Mouse (Mus musculus) midbrain, postnatal 0 days (tissue): ENCODE measurements around the gene Cers6. TPM values are rescaled to one million over a fixed set of nuclear protein-coding genes. Genes with fewer than 3 reads are reported as not detected.

Experiments
- ATAC-seq: fragments of 200-750 bp; cut with Nextera tagmentation; 2 replicates; pipeline ENCODE4 v1.8.0; 2017; ENCODE audit warnings: moderate number of reproducible peaks, mild to moderate bottlenecking, moderate TSS enrichment, moderate library complexity; ENCODE audit not compliant: low FRiP score
- DNase-seq: peaks from one replicate; pipeline ENCODE4 v3.0.0-alpha.2; 2015; ENCODE audit warnings: low spot score
- H3K27ac ChIP-seq: fragments of 300-500 bp; sonication (generic); 2 replicates; pipeline ENCODE4 v1.5.1; 2014; ENCODE audit warnings: low read depth, mild to moderate bottlenecking, low read length, mixed read lengths
- H3K27me3 ChIP-seq: fragments of 300-500 bp; sonication (generic); 2 replicates; pipeline ENCODE4 v1.6.1; 2014; ENCODE audit warnings: low read length, control low read depth, mixed read lengths; ENCODE audit not compliant: insufficient read depth
- H3K36me3 ChIP-seq: fragments of 300-500 bp; sonication (generic); 2 replicates; pipeline ENCODE4 v1.6.1; 2014; ENCODE audit warnings: low read length, control low read depth, mixed read lengths; ENCODE audit not compliant: insufficient read depth
- H3K4me1 ChIP-seq: fragments of 300-500 bp; sonication (generic); 2 replicates; pipeline ENCODE4 v1.6.1; 2014; ENCODE audit warnings: mild to moderate bottlenecking, control low read depth, antibody characterized with exemption, low read length, mixed read lengths; ENCODE audit not compliant: insufficient read depth
- H3K4me2 ChIP-seq: fragments of 300-500 bp; sonication (generic); 2 replicates; pipeline ENCODE4 v1.6.1; 2014; ENCODE audit warnings: low read depth, mild to moderate bottlenecking, low read length, mixed read lengths; ENCODE audit not compliant: poor library complexity, severe bottlenecking
- H3K4me3 ChIP-seq: fragments of 300-500 bp; sonication (generic); 2 replicates; pipeline ENCODE4 v1.5.1; 2014; ENCODE audit warnings: low read depth, mild to moderate bottlenecking, low read length, moderate library complexity
- H3K9ac ChIP-seq: fragments of 300-500 bp; sonication (generic); replicated peaks from 2 replicates; pipeline ENCODE4 v1.6.1; 2014; ENCODE audit warnings: mild to moderate bottlenecking, low read length, moderate library complexity, mixed read lengths; ENCODE audit not compliant: poor library complexity, severe bottlenecking
- H3K9me3 ChIP-seq: fragments of 300-500 bp; sonication (generic); 2 replicates; pipeline ENCODE4 v1.6.1; 2016; ENCODE audit warnings: low read length, control low read depth
- CTCF ChIP-seq: IDR thresholded peaks from 2 replicates; pipeline ENCODE4 v1.5.1; 2016; ENCODE audit warnings: antibody characterized with exemption, mild to moderate bottlenecking
- WGBS: fragments of 180-500 bp; shearing (Covaris S2); extraction: QIAGEN DNeasy Blood & Tissue Kit; methylation state at CpG from one replicate; pipeline ENCODE4 v1.1.7; 2014; 5-methylcytosine and 5-hydroxymethylcytosine counted together
- polyA plus RNA-seq: library from polyadenylated mRNA; unstranded; fragments of >200 nt; fragmentation: Nextera tagmentation; extraction: Ambion mirVana; gene quantifications from 2 replicates; pipeline ENCODE4 v1.2.1, GENCODE M21; 2015
- total RNA-seq: library from RNA; depleted of rRNA; stranded (reverse); fragments of >200 nt; gene quantifications from 2 replicates; pipeline ENCODE4 v1.2.3, GENCODE M21; 2014; rRNA removed

The Cers6 gene
- total and polyA plus RNA-seq, 2 experiments from 2014 or later = 29.8 to 57.1 TPM

DNA sequence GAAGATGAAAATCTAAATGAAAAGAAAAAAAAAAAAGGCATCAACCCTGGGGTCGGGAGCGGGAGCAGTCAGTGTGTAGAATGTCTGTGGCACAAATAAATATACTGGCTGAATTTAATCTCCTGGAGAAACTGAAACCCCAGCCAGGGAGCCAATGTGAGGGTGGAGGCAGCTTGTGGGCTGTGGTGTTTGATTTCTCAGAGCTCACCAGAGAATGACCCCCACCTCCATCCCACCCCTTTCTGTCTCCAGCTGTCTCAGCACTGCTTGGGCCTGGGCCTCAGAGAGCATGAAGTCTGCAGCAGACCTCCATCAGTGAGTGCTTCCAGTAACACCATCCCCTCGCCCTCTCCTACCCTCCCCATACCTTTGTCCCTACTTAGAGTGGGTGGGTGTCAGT is 294.6 kb downstream of the Cers6 start:
- WGBS = 77% methylated on average over 3 of the region's 3 CpGs
- no peak for TF ChIP-seq CTCF
- DNase-seq = no peak
- no peak overlapping the region for H3K27ac ChIP-seq
- no peak overlapping the region for H3K9ac ChIP-seq
- no peaks in the 10 kb centered on the region for H3K9me3 ChIP-seq
- no peak for ATAC-seq
- H3K4me3 ChIP-seq = no peak overlapping the region
- no peaks in the 10 kb centered on the region for H3K4me1 ChIP-seq
- H3K4me2 ChIP-seq = no peak overlapping the region
- no peaks in the 10 kb centered on the region for H3K36me3 ChIP-seq
- H3K27me3 ChIP-seq = no peaks in the 10 kb centered on the region

DNA sequence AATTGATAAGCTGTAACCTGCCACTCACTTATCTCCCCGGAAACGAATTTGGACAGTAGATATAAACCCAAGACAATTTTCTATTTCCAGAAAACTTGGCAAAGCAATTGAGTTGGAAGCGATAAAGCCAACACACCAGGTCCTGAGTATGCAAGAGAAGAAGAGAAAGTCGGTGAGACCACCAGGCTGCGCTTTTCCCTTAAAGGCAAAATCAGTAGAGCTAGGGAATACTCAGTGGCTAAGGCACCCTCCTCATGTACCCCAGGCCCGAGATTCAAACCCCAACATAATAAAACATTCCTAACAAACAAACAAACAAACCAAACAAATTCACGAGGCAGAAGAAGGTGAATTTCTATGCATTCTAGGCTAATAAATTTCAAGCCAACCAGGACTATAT is 295.0 kb downstream of the Cers6 start:
- Histone ChIP-seq H3K9me3 (no peaks in the 10 kb centered on the region), H3K4me2 (no peak overlapping the region), H3K27ac (no peak overlapping the region), H3K27me3 (no peaks in the 10 kb centered on the region), H3K4me3 (no peak overlapping the region), H3K36me3 (no peaks in the 10 kb centered on the region), H3K4me1 (no peaks in the 10 kb centered on the region), H3K9ac (no peak overlapping the region)
- WGBS = 73% methylated on average over 7 of the region's 7 CpGs
- no peak for DNase-seq
- no peak for TF ChIP-seq CTCF
- ATAC-seq = no peak

DNA sequence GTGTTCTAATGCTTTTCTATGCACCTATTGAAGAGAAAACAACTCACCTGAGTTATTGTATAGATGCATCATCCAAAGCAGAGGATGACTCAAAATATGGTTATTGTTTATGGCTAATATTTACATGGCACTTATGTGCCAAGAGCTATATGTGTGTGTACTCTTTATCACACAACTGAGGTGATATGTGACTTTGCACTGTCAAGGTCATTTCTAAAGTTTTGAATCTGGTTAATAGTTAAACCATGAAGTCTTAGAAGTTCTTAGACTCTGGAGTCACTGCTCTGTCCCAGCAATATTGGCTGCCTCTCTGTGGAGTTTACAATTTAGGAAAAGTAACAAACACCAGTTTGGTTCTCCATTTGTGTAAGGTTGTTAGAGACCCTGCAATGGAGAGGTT is 297.7 kb downstream of the Cers6 start:
- no peak overlapping the region for H3K9ac ChIP-seq

More for the DNA sequence above, 297.7 kb downstream of the Cers6 start:
- H3K27me3 ChIP-seq = no peaks in the 10 kb centered on the region
- TF ChIP-seq CTCF = no peak
- no peak overlapping the region for H3K4me3 ChIP-seq
- H3K4me1 ChIP-seq = peaks cover 3% of the 10 kb centered on the region; the same call in 1 of the 2 replicates
- H3K4me2 ChIP-seq = no peak overlapping the region
- no peak for ATAC-seq
- H3K36me3 ChIP-seq = no peaks in the 10 kb centered on the region
- H3K27ac ChIP-seq = no peak overlapping the region
- no peak for DNase-seq
- H3K9me3 ChIP-seq = no peaks in the 10 kb centered on the region

Other genes starting within 250 kb of the Cers6 start
- gene 4932414N04Rik, start 205.0 kb upstream of the Cers6 start, total RNA-seq = not detected in 2 replicates
- gene 4932414N04Rik, start 205.0 kb upstream of the Cers6 start, polyA plus RNA-seq = not detected in 2 replicates